Mouse (Mus musculus): ENCODE results near the gene Smarca2.

- TF ChIP-seq POLR2A (IDR thresholded peaks at IDR 0.05; ENCODE audit: borderline replicate concordance, low read depth, low read length) (no peak), CTCF (IDR thresholded peaks at IDR 0.05; ENCODE audit: low read depth, low read length) (no peak)
Measured at GRCm38 (mm10) chr19:26765483-26765882, 160.6 kb downstream of the Smarca2 start.

All from bone marrow macrophage, adult 2 months (primary cell).